35 mouse cellular contexts compared by ENCODE assay signal in genomic region chr19:34298531-34298930, GRCm38 (mm10). TPM values are rescaled to one million over a fixed set of nuclear protein-coding genes. Genes with fewer than 3 reads are reported as not detected.
"Had no signal": no experiment of that assay in that cellular context is flagged by ENCODE, and none has a peak within 500 bp of the region (broad histone marks: within the 10 kb centered on the region; RNA-seq: fewer than 3 reads in every experiment).

No protein-coding gene starts in this region.

- ATAC-seq: hindbrain, embryonic 16.5 days; hindbrain, postnatal 0 days; intestine, embryonic 15.5 days; intestine, embryonic 16.5 days; intestine, postnatal 0 days had no signal

- H3K4me3 ChIP-seq: heart, embryonic 12.5 days; heart, embryonic 13.5 days; heart, embryonic 15.5 days; hindbrain, embryonic 10.5 days; hindbrain, embryonic 12.5 days; hindbrain, embryonic 13.5 days; hindbrain, embryonic 15.5 days; intestine, embryonic 15.5 days; kidney, embryonic 15.5 days; layer of hippocampus, adult 2 months; left cerebral cortex, adult 2 months had no signal

- H3K27ac ChIP-seq: heart, embryonic 13.5 days; heart, embryonic 15.5 days; hindbrain, embryonic 10.5 days; hindbrain, embryonic 12.5 days; hindbrain, embryonic 13.5 days; hindbrain, embryonic 14.5 days; hindbrain, embryonic 15.5 days; hindbrain, postnatal 0 days; intestine, embryonic 15.5 days; kidney, embryonic 15.5 days; kidney, postnatal 0 days; layer of hippocampus, adult 2 months; left cerebral cortex, adult 2 months had no signal

- H3K4me1 ChIP-seq: hindbrain, embryonic 10.5 days; hindbrain, embryonic 12.5 days; hindbrain, embryonic 13.5 days; hindbrain, embryonic 15.5 days; intestine, embryonic 15.5 days; kidney, embryonic 15.5 days had no signal

- H3K27me3 ChIP-seq: heart, embryonic 12.5 days; heart, embryonic 13.5 days; heart, embryonic 15.5 days; hindbrain, embryonic 12.5 days; hindbrain, embryonic 13.5 days; hindbrain, embryonic 15.5 days; intestine, embryonic 15.5 days; kidney, embryonic 15.5 days had no signal

- H3K36me3 ChIP-seq: heart, embryonic 12.5 days; heart, embryonic 13.5 days; heart, embryonic 15.5 days; hindbrain, embryonic 10.5 days; hindbrain, embryonic 12.5 days; hindbrain, embryonic 13.5 days; hindbrain, embryonic 15.5 days; intestine, embryonic 15.5 days; kidney, embryonic 15.5 days had no signal

- H3K4me2 ChIP-seq: heart, embryonic 11.5 days; heart, embryonic 12.5 days; heart, embryonic 13.5 days; heart, embryonic 15.5 days; hindbrain, embryonic 12.5 days; hindbrain, embryonic 13.5 days; hindbrain, embryonic 14.5 days; hindbrain, embryonic 15.5 days; intestine, embryonic 15.5 days; kidney, embryonic 15.5 days had no signal

- H3K9me3 ChIP-seq: heart, embryonic 12.5 days; heart, embryonic 13.5 days; heart, embryonic 15.5 days; hindbrain, embryonic 10.5 days; hindbrain, embryonic 12.5 days; hindbrain, embryonic 13.5 days; hindbrain, embryonic 15.5 days; intestine, embryonic 15.5 days; kidney, embryonic 15.5 days had no signal

- DNase-seq: heart, postnatal 10 days; heart, postnatal 14 days; heart, postnatal 36 days; heart, postnatal 4 days; kidney, adult 11 months; kidney, adult 18-20 months; kidney, adult 2 months; kidney, adult 8-10 months; kidney, adult 9 months; kidney, postnatal 10 days; kidney, postnatal 14 days; kidney, postnatal 25 days; kidney, postnatal 36 days; kidney, postnatal 4 days; layer of hippocampus, adult 9-11 months; layer of hippocampus, postnatal 36 days had no signal

- H3K9ac ChIP-seq: heart, embryonic 12.5 days; heart, embryonic 13.5 days; heart, embryonic 15.5 days; hindbrain, embryonic 12.5 days; hindbrain, embryonic 13.5 days; hindbrain, embryonic 14.5 days; hindbrain, embryonic 15.5 days; intestine, embryonic 15.5 days; kidney, embryonic 15.5 days had no signal

RNA-seq across cellular contexts. Expression of gene Acta2, which starts 43.1 kb away (rescaled TPM):
- total RNA-seq: hematopoietic stem cell, adult 5-6 weeks had no signal
